Mouse (Mus musculus): Measurements from ENCODE around the gene Cav1.

The Cav1 gene

GRCm38 (mm10) chr6:17329801-17330200, 23.7 kb downstream of the Cav1 start:
- H3K36me3 ChIP-seq (ENCODE audit: insufficient read depth, low read length), result no peaks in the 10 kb centered on the region
- H3K4me1 ChIP-seq (replicated peaks; ENCODE audit: low read depth, low read length), result no peaks in the 10 kb centered on the region
- no peak overlapping the region for H3K4me3 ChIP-seq (replicated peaks; ENCODE audit: low read length)
- peaks cover 8% of the 10 kb centered on the region for H3K9me3 ChIP-seq (ENCODE audit: low read length)
- no peak for TF ChIP-seq CTCF (conservative IDR thresholded peaks at IDR 0.05; ENCODE audit: low read length)
- H3K27me3 ChIP-seq (ENCODE audit: insufficient read depth, low read length), result no peaks in the 10 kb centered on the region

DNA sequence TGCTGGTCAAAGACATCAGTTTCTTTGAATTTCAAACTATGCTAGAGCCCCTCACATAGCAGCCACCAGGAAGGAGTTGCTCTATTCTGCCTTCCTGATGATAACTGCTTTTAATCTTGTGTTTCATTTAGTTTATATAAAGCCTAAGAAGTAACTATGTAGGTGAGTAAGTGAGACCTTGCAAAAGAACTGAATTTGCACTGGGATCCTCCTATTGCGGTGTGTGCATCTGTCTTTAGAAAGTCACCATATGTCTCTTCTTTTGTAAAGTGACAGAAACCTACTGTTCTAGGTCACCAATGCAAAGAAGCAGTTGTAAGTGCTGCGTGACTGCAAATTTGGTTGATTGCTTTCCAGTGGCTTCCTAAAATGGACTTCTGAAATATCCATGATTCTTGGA, 31.6 kb downstream of the Cav1 start:
- TF ChIP-seq CTCF (conservative IDR thresholded peaks at IDR 0.05; ENCODE audit: low read length), result no peak
- TF ChIP-seq NANOG (IDR thresholded peaks at IDR 0.05; ENCODE audit: borderline replicate concordance, low read length), result no peak
- TF ChIP-seq POU5F1 (IDR thresholded peaks at IDR 0.05; ENCODE audit: borderline replicate concordance, low read length), result no peak
- H3K9me3 ChIP-seq (ENCODE audit: low read length), result no peaks in the 10 kb centered on the region
- H3K4me1 ChIP-seq (replicated peaks; ENCODE audit: low read depth, low read length), result no peaks in the 10 kb centered on the region
- no peaks in the 10 kb centered on the region for H3K27me3 ChIP-seq (ENCODE audit: insufficient read depth, low read length)
- H3K36me3 ChIP-seq (ENCODE audit: insufficient read depth, low read length), result no peaks in the 10 kb centered on the region
- H3K4me3 ChIP-seq (replicated peaks; ENCODE audit: low read length), result no peak overlapping the region

GRCm38 (mm10) chr6:17340406-17340805, 34.3 kb downstream of the Cav1 start:
- H3K4me3 ChIP-seq (replicated peaks; ENCODE audit: low read length), result no peak overlapping the region
- no peaks in the 10 kb centered on the region for H3K9me3 ChIP-seq (ENCODE audit: low read length)
- no peaks in the 10 kb centered on the region for H3K36me3 ChIP-seq (ENCODE audit: insufficient read depth, low read length)
- no peak for TF ChIP-seq NANOG (IDR thresholded peaks at IDR 0.05; ENCODE audit: borderline replicate concordance, low read length)
- TF ChIP-seq CTCF (conservative IDR thresholded peaks at IDR 0.05; ENCODE audit: low read length), result no peak
- no peak for TF ChIP-seq POU5F1 (IDR thresholded peaks at IDR 0.05; ENCODE audit: borderline replicate concordance, low read length)
- no peaks in the 10 kb centered on the region for H3K4me1 ChIP-seq (replicated peaks; ENCODE audit: low read depth, low read length)
- H3K27me3 ChIP-seq (ENCODE audit: insufficient read depth, low read length), result no peaks in the 10 kb centered on the region

DNA sequence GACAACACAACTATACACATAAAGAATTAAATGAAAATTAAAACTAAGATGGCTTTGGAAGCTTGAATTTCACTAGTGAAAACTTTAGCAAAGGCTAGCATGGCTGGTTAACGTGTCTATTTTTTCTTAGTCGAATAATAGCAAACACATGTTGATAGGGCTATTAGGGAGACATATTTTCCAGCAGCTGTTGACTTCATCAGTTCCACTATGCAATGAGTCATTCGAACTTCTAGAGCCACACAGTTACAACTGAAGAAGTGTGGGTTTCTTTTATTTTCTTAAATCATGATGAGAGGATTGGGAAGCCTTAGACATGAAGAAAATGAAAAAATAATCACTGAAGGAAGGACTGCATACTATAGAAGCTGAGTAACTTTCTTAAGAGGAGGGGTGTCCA, 41.9 kb downstream of the Cav1 start:
- H3K9me3 ChIP-seq (ENCODE audit: low read length), result no peaks in the 10 kb centered on the region

DNA sequence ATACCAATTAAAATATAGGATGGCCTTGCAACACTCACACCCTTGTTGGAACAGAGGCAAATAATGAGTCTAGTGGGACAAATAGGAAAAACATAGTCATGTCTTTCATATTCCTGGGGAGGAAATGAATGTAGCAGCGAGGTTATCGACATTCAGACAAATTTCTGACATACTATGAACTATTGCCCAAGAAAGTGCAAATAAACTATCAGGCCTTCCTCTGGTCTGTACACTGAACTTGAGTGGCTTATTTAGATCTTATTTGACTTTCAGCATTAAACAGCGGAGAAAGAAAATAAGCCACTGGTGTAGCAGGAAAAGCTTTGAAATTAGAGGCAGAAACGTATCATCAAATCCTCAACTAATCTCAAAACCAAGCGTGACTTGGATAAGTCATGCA, 44.7 kb downstream of the Cav1 start:
- H3K36me3 ChIP-seq (ENCODE audit: insufficient read depth, low read length), result no peaks in the 10 kb centered on the region
- no peaks in the 10 kb centered on the region for H3K4me1 ChIP-seq (replicated peaks; ENCODE audit: low read depth, low read length)
- no peaks in the 10 kb centered on the region for H3K9me3 ChIP-seq (ENCODE audit: low read length)
- no peaks in the 10 kb centered on the region for H3K27me3 ChIP-seq (ENCODE audit: insufficient read depth, low read length)
- TF ChIP-seq CTCF (conservative IDR thresholded peaks at IDR 0.05; ENCODE audit: low read length) (no peak), POU5F1 (IDR thresholded peaks at IDR 0.05; ENCODE audit: borderline replicate concordance, low read length) (no peak), NANOG (IDR thresholded peaks at IDR 0.05; ENCODE audit: borderline replicate concordance, low read length) (no peak)
- H3K4me3 ChIP-seq (replicated peaks; ENCODE audit: low read length), result no peak overlapping the region

More for the DNA sequence above, 41.9 kb downstream of the Cav1 start:
- H3K36me3 ChIP-seq (ENCODE audit: insufficient read depth, low read length), result no peaks in the 10 kb centered on the region
- no peaks in the 10 kb centered on the region for H3K27me3 ChIP-seq (ENCODE audit: insufficient read depth, low read length)
- TF ChIP-seq CTCF (conservative IDR thresholded peaks at IDR 0.05; ENCODE audit: low read length) (no peak), NANOG (IDR thresholded peaks at IDR 0.05; ENCODE audit: borderline replicate concordance, low read length) (no peak), POU5F1 (IDR thresholded peaks at IDR 0.05; ENCODE audit: borderline replicate concordance, low read length) (no peak)
- no peaks in the 10 kb centered on the region for H3K4me1 ChIP-seq (replicated peaks; ENCODE audit: low read depth, low read length)
- H3K4me3 ChIP-seq (replicated peaks; ENCODE audit: low read length), result no peak overlapping the region

DNA sequence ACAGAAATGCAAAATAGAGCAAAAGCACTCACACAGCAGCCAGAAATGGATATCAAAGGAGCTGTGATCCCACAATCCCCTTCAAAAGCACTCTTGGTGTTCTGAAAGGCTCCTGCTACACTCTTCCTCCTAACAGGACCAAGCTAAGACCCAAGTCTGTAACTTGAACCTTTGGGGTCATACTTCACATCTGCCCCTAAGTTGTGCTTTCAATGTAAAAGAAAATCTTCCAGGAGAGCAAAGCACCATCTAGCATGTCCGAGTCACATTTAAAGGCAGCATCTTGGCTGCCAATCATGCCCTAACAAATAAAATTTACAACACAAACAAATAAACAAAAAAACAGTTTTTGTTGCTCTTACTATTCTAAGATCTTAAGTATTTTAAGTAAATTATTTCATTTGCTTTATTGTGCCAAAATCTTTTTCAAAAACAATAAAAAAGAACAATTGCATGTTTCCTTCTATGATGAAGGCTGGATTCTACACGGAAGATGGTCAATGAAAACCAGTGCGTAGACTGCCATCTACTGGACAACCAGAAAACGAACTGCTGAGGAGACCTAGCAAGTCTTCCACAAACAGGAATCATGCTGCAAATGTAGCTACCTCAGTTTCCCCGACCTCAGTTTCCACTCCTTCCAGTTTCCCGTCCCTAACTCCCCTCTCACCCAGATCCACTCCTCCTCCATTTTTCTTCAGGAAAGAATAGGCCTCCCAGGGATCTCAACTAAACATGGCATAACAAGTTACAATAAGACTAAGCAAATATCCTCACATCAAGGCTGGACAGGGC, 53.0 kb downstream of the Cav1 start:
- H3K4me3 ChIP-seq (replicated peaks; ENCODE audit: low read length), result no peak overlapping the region
- H3K36me3 ChIP-seq (ENCODE audit: insufficient read depth, low read length), result no peaks in the 10 kb centered on the region
- H3K9me3 ChIP-seq (ENCODE audit: low read length), result no peaks in the 10 kb centered on the region
- TF ChIP-seq POU5F1 (IDR thresholded peaks at IDR 0.05; ENCODE audit: borderline replicate concordance, low read length), result no peak
- TF ChIP-seq CTCF (conservative IDR thresholded peaks at IDR 0.05; ENCODE audit: low read length), result peak; percentile 39; the same call in 1 of the 2 replicates
- H3K4me1 ChIP-seq (replicated peaks; ENCODE audit: low read depth, low read length), result no peaks in the 10 kb centered on the region
- no peaks in the 10 kb centered on the region for H3K27me3 ChIP-seq (ENCODE audit: insufficient read depth, low read length)

DNA sequence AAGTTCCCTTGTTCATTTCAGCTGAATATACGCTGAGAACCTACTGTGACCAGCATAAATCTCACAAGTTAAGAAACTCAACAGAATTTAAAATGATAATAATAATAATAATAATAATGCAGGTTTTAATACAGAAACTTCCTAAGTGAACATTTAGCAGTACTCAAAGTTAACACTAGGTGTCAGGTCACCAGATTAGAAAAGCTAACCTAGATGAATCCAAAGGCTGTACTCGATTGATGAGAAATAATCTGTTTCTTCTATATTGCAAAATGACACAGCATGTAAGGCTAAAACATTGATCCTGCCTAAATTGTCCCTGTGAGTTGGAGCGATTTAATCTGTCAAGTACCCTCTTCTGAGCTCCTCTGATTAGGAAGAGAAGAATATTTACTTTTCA, 56.6 kb downstream of the Cav1 start:
- Histone ChIP-seq H3K36me3 (ENCODE audit: insufficient read depth, low read length) (no peaks in the 10 kb centered on the region), H3K27me3 (ENCODE audit: insufficient read depth, low read length) (no peaks in the 10 kb centered on the region), H3K9me3 (ENCODE audit: low read length) (no peaks in the 10 kb centered on the region), H3K4me1 (replicated peaks; ENCODE audit: low read depth, low read length) (no peaks in the 10 kb centered on the region), H3K4me3 (replicated peaks; ENCODE audit: low read length) (no peak overlapping the region)
- TF ChIP-seq NANOG (IDR thresholded peaks at IDR 0.05; ENCODE audit: borderline replicate concordance, low read length) (no peak), CTCF (conservative IDR thresholded peaks at IDR 0.05; ENCODE audit: low read length) (peak; percentile 21; the same call in 1 of the 2 replicates), POU5F1 (IDR thresholded peaks at IDR 0.05; ENCODE audit: borderline replicate concordance, low read length) (no peak)

DNA sequence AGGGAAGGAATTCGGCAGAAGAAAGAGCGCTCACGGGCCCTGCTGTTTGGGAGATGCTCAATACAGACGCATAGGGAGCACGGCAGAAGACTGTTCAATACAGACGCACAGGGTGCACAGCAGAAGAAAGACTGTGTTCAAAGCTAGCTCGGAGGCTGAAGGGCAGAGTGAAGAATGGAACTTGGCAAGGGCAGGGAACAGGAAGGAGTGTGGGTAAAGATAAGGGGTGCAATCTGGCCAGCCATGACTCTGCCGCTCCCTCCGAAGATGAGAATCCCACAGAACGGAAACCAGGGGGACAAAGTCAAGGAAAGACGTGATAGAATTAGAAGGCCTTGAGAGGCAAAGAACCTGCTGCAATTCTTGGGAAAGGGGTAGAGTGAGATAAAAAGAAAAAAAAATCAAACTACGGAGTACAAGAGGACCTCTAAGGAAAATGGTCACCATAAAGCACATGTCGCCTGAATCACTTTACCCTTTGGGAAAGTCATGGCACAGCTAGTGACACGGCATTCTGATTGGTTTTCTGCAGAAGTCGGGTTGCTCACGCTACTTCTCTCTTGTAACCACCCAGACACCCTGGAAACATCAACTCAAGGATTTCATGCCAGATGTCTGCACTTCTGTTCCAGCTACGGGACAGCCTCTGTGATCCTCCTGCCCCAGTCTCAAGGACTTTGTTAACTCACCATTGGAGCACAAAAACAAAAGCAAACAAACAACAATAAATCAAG, 57.5 kb downstream of the Cav1 start:
- no peak overlapping the region for H3K4me3 ChIP-seq (replicated peaks; ENCODE audit: low read length)
- H3K27me3 ChIP-seq (ENCODE audit: insufficient read depth, low read length), result no peaks in the 10 kb centered on the region
- TF ChIP-seq CTCF (conservative IDR thresholded peaks at IDR 0.05; ENCODE audit: low read length), result no peak
- TF ChIP-seq NANOG (IDR thresholded peaks at IDR 0.05; ENCODE audit: borderline replicate concordance, low read length), result no peak
- TF ChIP-seq POU5F1 (IDR thresholded peaks at IDR 0.05; ENCODE audit: borderline replicate concordance, low read length), result no peak
- H3K4me1 ChIP-seq (replicated peaks; ENCODE audit: low read depth, low read length), result no peaks in the 10 kb centered on the region
- H3K36me3 ChIP-seq (ENCODE audit: insufficient read depth, low read length), result no peaks in the 10 kb centered on the region
- no peaks in the 10 kb centered on the region for H3K9me3 ChIP-seq (ENCODE audit: low read length)
